Mouse (Mus musculus) frontal cortex, postnatal 10 days (tissue): ENCODE data around the gene Sacs.

ENCODE experiments used
- DNase-seq, 2 experiments: peaks; one replicate each; pipeline ENCODE4 v3.0.0; 2022; ENCODE audit warnings: low spot score in 2 of 2, mixed read lengths in 1 of 2

Sacs gene

DNA sequence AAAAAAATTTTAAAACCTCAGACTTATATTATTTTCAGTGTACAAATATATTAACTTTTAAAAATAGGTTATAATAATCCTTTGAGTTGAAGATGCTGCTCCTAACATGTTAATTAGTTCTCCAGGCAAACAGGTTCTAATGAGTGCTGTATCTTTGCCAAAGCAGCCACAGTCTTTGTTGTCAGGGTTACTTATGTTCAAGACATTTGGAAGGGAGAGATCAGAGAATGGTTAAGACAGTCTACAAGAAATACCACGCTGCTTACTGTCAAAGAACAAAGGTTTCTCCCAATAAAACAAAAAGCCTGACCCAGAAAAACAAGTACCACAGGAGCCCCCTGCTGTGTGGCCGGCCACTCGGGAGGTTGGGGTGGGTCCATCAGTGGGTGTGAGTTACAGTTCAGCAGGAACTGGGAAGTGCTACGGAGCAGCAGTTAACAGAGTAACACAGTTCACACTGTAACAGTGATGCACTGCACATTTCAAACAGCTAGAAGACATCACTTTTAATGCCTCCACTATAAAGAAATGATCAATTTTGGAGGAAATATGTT is 98.9 kb downstream of the Sacs start:
- no peak for DNase-seq

DNA sequence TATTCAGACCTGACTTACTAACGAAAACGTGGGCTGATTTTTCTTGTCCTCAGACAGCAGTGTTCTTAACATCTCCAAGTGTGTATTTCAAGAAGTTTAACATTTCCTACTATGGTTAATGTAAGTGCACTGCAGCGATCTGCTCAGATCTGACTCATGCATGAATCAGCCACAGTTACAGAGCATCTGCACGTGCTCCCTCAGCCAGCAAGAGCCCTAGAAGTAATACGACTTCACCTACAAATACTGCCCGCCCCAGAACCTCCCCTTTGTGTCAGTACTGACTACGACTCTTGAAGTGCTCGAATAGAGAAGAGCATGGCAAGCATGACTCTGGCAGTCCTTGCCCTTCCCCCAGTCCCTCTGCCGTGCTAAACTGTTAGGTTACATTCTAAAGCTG is 100.5 kb downstream of the Sacs start:
- DNase-seq, result peak in 1 of 2 experiments; percentile 26

DNA sequence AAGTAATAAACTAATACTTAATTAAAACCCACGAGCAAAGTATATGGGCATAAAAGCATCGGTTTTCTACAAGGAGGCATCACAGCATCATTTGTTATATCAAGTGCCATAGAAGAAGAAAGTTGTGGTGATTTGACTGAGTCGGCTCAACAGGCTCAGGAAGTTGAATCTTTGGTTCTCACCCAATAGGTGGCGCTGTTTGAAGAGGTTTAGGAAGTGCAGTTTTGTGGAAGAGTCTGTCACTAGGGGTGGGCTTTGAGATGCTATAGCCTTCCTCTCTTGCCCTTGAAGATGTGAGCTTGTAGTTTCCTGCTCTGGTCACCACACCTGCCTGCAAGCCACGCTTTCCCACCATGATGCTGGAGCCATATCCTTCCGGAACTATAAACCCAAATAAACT is 104.4 kb downstream of the Sacs start:
- DNase-seq, result no peak

GRCm38 (mm10) chr14:61246444-61246843 is 108.2 kb downstream of the Sacs start:
- no peak for DNase-seq

- no peak for DNase-seq
Measured at GRCm38 (mm10) chr14:61252596-61253388, 114.5 kb downstream of the Sacs start.

- no peak for DNase-seq
Measured at GRCm38 (mm10) chr14:61258352-61258751, 120.1 kb downstream of the Sacs start, which contains the start of gene Sgcg. Gene Sgcg, minus strand, starts transcription at chr14:61258490.

GRCm38 (mm10) chr14:61259084-61259483 is 120.8 kb downstream of the Sacs start:
- no peak for DNase-seq

DNA sequence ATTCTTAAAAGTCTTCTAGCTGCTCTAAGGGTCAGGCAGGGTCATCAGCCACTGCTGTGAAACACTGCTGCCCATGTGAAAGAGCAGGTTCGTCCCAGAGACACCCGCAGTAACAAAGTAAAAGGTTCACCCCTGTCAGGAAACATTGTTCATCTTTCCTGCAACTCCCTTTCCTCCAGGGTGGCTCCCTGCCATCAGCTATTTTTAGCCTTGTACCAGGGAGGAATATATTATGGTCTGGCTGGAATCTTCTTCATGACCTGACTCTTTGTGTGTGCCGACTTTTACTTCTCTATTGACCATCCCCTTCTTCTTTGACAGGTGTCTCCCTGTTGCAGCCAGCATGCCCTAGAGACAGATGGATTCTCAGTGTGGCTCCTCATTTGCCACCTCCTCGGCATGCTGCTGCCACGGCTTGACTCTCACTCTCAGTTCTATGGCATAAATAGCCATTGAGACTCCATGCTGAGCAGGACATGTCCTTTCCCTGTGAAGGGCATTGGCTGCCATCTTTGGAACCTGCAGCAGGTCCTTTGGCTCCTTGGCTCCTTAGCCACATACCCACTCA is 129.7 kb downstream of the Sacs start:
- no peak for DNase-seq

DNA sequence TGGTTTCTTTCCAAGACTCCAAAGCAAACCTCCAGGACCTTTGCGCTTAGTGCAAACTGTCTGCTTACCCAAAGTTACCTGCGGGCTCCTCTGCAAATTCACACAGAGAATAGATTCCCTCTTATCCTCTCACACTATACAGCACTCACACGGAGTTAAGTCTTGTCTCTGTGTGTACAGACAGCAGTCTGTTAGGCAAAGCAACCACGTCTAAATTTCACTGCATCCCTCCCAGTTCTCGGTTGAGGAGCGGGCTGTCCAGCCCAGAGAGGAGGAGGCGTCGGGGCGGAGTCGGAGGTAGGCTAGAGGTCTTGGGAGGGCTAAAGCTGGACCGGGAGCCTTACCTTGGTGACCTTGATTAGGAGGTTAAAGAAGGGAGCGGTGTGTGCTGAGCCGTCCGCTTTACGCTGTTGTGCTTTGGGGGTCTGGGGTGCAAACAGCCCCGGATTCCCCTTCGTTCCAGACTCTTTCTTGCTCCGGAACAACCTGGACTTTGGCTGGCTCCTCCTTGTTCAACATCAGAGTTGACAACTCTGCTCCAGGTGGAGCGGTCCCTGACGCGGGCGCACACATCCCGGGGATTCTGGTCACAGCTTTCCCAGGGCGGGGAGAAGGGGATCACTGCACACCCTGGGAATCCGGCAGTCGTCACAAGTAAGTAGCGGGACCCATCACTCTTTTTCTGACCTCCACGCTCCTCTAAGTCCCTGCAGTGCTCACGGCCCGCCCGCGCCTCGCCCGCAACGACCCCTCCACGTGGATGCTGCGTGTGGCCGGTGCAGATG is 136.3 kb downstream of the Sacs start:
- DNase-seq, result no peak

GRCm38 (mm10) chr14:61277285-61277684 is 139.0 kb downstream of the Sacs start:
- no peak for DNase-seq

- DNase-seq, result no peak
Measured at GRCm38 (mm10) chr14:61278676-61279300, 140.5 kb downstream of the Sacs start.

DNA sequence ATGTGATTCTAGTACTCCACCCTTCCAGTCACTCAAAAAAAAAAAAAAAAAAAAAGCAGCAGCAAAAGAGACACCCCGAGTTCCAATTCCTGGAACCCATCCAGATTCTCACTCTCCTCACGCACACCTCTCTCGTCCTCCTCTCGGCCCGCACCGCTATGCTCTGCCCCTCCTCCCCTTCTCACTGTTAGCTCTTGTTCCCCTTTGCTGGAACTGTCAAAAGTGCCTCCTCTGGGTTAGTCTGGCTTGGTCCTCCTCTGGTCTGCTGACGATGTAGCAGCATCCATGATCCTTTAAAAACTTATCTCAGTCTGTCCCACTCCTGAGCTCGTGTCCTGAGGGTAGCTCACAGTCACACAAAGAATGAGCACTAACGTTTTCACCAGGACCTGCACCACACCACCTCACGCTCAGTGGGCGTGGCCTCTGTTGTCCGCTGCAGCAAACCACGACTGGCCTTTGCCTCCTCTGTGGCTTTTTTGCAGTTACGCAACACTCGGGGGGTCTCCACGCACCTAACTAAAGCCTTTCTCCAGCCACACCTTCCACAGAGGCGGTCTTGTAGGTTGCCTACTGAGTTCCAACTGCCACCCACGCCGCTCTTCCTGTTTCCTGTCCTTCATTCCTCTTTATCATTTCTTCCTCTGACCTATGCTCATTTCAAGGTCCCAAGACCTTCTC is 150.5 kb downstream of the Sacs start:
- DNase-seq, result no peak
